Mouse (Mus musculus): Measurements from ENCODE around the gene Drd1. TPM values are rescaled to one million over a fixed set of nuclear protein-coding genes. Genes with fewer than 3 reads are reported as not detected.

Drd1 gene
- polyA plus RNA-seq, 1 experiment from 2014 or later, result not detected

DNA sequence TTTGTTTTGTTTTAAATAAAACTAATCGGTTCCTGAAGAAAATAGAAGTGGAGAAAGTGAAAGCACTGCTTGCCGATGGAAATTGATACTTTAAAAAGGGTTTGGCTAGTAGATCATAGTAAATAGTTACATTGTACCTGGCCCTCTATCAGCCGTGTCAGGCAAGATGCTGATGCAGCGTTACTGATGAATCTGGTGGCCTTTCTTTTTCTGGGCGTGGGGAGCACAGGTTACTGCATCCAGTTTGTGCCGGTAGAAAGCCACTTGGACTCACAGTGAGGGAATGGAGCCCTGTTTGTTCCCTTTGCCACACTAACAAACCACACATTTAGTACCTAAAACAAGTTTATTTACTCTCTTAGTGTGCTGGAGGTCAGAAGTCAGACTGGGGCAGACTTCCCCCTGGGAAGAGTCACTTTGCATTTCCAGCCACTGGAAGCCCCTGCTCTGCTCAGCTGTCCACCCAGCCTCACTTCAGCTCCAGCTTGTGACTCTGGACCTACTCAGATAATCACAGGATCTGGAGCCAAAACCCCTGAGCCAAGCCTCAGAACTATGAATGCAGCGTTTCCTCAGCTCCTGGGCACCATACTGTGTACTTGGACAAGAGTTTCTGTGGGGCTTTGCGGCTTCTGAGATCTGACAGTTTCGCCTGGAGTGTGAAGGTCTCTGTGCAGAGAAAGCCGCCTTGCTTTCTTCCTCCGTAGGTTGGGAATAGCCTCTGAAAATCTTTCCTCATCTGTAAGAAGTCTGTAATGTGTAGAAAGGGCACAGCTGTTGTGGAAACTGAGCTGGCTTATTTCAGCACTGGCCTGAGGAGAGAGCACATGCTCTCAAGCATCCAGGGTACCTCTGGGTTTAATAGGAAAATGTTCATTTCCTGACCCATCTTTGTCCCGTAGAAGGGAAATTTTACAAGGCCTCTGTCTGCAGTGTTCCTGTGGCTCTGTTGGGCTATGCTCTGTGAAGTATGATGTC, 24.6 kb upstream of the Drd1 start:
- H3K27ac ChIP-seq (ENCODE audit: low read depth, low read length), result no peak overlapping the region
- no peak for ATAC-seq (replicated peaks; ENCODE audit: insufficient number of reproducible peaks, low FRiP score, low TSS enrichment)
- no peaks in the 10 kb centered on the region for H3K27me3 ChIP-seq (ENCODE audit: control insufficient read depth, insufficient read depth, low read length)
- no peaks in the 10 kb centered on the region for H3K36me3 ChIP-seq (ENCODE audit: control insufficient read depth, insufficient read depth, low read length)
- no peaks in the 10 kb centered on the region for H3K9me3 ChIP-seq (replicated peaks; ENCODE audit: control insufficient read depth, low read length)
- H3K4me2 ChIP-seq, result no peak overlapping the region
- H3K4me1 ChIP-seq (ENCODE audit: control insufficient read depth, insufficient read depth, low read length), result peaks cover 25% of the 10 kb centered on the region
- no peak overlapping the region for H3K4me3 ChIP-seq (ENCODE audit: low read depth, low read length)
- no peak overlapping the region for H3K9ac ChIP-seq (ENCODE audit: low read depth, low read length)
- 71% methylated on average over 12 of the region's 12 CpGs for WGBS (ENCODE audit: insufficient replicate concordance)

- Histone ChIP-seq H3K9me3 (replicated peaks; ENCODE audit: control insufficient read depth, low read length) (no peaks in the 10 kb centered on the region), H3K4me1 (ENCODE audit: control insufficient read depth, insufficient read depth, low read length) (peaks cover 20% of the 10 kb centered on the region), H3K4me3 (ENCODE audit: low read depth, low read length) (no peak overlapping the region), H3K27me3 (ENCODE audit: control insufficient read depth, insufficient read depth, low read length) (no peaks in the 10 kb centered on the region), H3K4me2 (no peak overlapping the region), H3K9ac (ENCODE audit: low read depth, low read length) (no peak overlapping the region), H3K36me3 (ENCODE audit: control insufficient read depth, insufficient read depth, low read length) (no peaks in the 10 kb centered on the region), H3K27ac (ENCODE audit: low read depth, low read length) (no peak overlapping the region)
- 56% methylated on average over 11 of the region's 11 CpGs for WGBS (ENCODE audit: insufficient replicate concordance)
- ATAC-seq (replicated peaks; ENCODE audit: insufficient number of reproducible peaks, low FRiP score, low TSS enrichment), result no peak
These were observed 22.1 kb upstream of the Drd1 start for GRCm38 (mm10) chr13:54077470-54078174.

DNA sequence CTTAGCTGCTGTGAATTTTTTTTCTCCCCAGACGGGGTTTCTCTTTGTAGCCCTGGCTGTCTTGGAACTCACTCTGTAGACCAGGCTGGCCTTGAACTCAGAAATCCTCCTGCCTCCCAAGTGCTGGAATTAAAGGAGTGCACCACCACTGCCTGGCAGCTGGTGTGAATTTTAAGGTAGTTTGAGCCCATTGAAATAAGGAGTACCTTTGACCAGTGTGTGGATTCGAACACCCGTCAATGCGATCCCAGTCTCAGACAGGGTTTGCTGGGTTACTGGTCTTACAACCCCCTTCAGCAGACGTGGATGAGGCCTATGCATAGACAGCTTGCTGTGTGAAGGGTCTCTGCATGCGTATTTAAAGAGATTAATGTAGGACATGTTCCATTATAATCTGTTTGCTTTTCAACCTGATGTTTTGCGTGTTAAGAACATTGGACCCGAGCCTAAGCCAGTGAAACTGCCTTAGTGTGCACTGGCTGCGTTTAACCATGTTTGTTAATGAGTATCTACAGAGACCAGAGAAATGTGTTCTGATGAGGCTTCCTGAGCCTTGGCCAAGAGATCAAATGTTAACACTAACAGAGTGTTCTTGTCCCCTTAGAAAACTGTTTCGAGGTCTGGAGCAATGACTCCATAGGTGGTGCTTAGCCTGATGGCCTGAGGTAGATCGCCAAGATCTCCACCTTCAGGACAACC, 21.4 kb upstream of the Drd1 start:
- H3K4me1 ChIP-seq (ENCODE audit: control insufficient read depth, insufficient read depth, low read length), result peaks cover 20% of the 10 kb centered on the region
- H3K36me3 ChIP-seq (ENCODE audit: control insufficient read depth, insufficient read depth, low read length), result no peaks in the 10 kb centered on the region
- H3K4me2 ChIP-seq, result no peak overlapping the region
- H3K9ac ChIP-seq (ENCODE audit: low read depth, low read length), result no peak overlapping the region
- 86% methylated on average over 11 of the region's 11 CpGs for WGBS (ENCODE audit: insufficient replicate concordance)
- no peaks in the 10 kb centered on the region for H3K9me3 ChIP-seq (replicated peaks; ENCODE audit: control insufficient read depth, low read length)
- no peak overlapping the region for H3K27ac ChIP-seq (ENCODE audit: low read depth, low read length)
- no peak for ATAC-seq (replicated peaks; ENCODE audit: insufficient number of reproducible peaks, low FRiP score, low TSS enrichment)
- H3K27me3 ChIP-seq (ENCODE audit: control insufficient read depth, insufficient read depth, low read length), result no peaks in the 10 kb centered on the region
- no peak overlapping the region for H3K4me3 ChIP-seq (ENCODE audit: low read depth, low read length)

GRCm38 (mm10) chr13:54076051-54076450, 20.5 kb upstream of the Drd1 start:
- H3K4me3 ChIP-seq (ENCODE audit: low read depth, low read length), result no peak overlapping the region
- ATAC-seq (replicated peaks; ENCODE audit: insufficient number of reproducible peaks, low FRiP score, low TSS enrichment), result no peak
- H3K9ac ChIP-seq (ENCODE audit: low read depth, low read length), result no peak overlapping the region
- peaks cover 20% of the 10 kb centered on the region for H3K4me1 ChIP-seq (ENCODE audit: control insufficient read depth, insufficient read depth, low read length)
- H3K27ac ChIP-seq (ENCODE audit: low read depth, low read length), result no peak overlapping the region
- WGBS (ENCODE audit: insufficient replicate concordance), result 86% methylated on average over 6 of the region's 6 CpGs
- H3K9me3 ChIP-seq (replicated peaks; ENCODE audit: control insufficient read depth, low read length), result no peaks in the 10 kb centered on the region
- no peaks in the 10 kb centered on the region for H3K27me3 ChIP-seq (ENCODE audit: control insufficient read depth, insufficient read depth, low read length)
- H3K36me3 ChIP-seq (ENCODE audit: control insufficient read depth, insufficient read depth, low read length), result no peaks in the 10 kb centered on the region
- no peak overlapping the region for H3K4me2 ChIP-seq

DNA sequence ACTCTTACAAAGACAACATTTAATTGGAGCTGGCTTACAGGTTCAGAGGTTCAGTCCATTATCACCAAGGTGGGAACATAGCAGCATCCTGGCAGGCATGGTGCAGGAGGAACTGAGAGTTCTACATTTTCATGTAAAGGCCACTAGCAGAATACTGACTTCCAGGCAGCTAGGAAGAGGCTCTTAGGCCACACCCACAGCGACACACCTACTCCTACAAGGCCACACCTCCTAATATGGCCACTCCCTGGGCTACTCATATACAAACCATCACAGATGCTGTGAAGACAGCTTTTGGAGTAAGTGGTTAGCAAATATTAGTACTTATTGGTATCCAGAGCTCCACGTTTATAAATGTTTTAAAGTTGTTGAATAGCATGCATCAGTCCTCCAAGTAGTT, 19.9 kb upstream of the Drd1 start:
- no peaks in the 10 kb centered on the region for H3K36me3 ChIP-seq (ENCODE audit: control insufficient read depth, insufficient read depth, low read length)
- no peak for ATAC-seq (replicated peaks; ENCODE audit: insufficient number of reproducible peaks, low FRiP score, low TSS enrichment)
- H3K9ac ChIP-seq (ENCODE audit: low read depth, low read length), result no peak overlapping the region
- H3K4me3 ChIP-seq (ENCODE audit: low read depth, low read length), result no peak overlapping the region
- no peak overlapping the region for H3K27ac ChIP-seq (ENCODE audit: low read depth, low read length)
- H3K4me1 ChIP-seq (ENCODE audit: control insufficient read depth, insufficient read depth, low read length), result peaks cover 20% of the 10 kb centered on the region
- no peaks in the 10 kb centered on the region for H3K27me3 ChIP-seq (ENCODE audit: control insufficient read depth, insufficient read depth, low read length)
- H3K9me3 ChIP-seq (replicated peaks; ENCODE audit: control insufficient read depth, low read length), result no peaks in the 10 kb centered on the region
- 76% methylated on average over 2 of the region's 2 CpGs for WGBS (ENCODE audit: insufficient replicate concordance)
- H3K4me2 ChIP-seq, result no peak overlapping the region

DNA sequence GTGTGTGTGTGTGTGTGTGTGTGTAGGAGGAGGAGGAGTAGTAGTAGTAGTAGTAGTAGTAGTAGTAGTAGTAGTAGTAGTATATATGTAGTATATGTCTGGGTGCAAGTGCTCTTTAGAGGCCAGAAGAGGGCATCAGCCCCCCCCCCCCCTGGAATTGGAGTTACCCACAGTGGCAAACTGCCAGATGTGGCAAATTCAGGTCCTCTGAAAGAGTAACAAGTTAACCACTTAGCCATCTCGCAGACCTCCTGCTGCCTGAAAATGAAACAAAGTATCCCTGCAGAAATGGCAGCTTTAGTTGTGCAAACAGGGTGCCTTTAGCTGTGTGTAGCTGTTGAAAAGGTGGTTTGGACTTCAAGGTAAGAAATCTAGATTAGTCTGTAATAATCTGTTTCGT, 18.0 kb upstream of the Drd1 start:
- 79% methylated on average over 2 of the region's 2 CpGs for WGBS (ENCODE audit: insufficient replicate concordance)
- no peak overlapping the region for H3K9ac ChIP-seq (ENCODE audit: low read depth, low read length)
- H3K36me3 ChIP-seq (ENCODE audit: control insufficient read depth, insufficient read depth, low read length), result no peaks in the 10 kb centered on the region
- no peak overlapping the region for H3K4me3 ChIP-seq (ENCODE audit: low read depth, low read length)
- H3K27ac ChIP-seq (ENCODE audit: low read depth, low read length), result no peak overlapping the region
- peak overlapping the region; percentile 72; the same call in 1 of the 2 replicates for H3K4me2 ChIP-seq
- H3K4me1 ChIP-seq (ENCODE audit: control insufficient read depth, insufficient read depth, low read length), result peaks cover 17% of the 10 kb centered on the region
- H3K9me3 ChIP-seq (replicated peaks; ENCODE audit: control insufficient read depth, low read length), result no peaks in the 10 kb centered on the region
- no peaks in the 10 kb centered on the region for H3K27me3 ChIP-seq (ENCODE audit: control insufficient read depth, insufficient read depth, low read length)
- ATAC-seq (replicated peaks; ENCODE audit: insufficient number of reproducible peaks, low FRiP score, low TSS enrichment), result no peak

DNA sequence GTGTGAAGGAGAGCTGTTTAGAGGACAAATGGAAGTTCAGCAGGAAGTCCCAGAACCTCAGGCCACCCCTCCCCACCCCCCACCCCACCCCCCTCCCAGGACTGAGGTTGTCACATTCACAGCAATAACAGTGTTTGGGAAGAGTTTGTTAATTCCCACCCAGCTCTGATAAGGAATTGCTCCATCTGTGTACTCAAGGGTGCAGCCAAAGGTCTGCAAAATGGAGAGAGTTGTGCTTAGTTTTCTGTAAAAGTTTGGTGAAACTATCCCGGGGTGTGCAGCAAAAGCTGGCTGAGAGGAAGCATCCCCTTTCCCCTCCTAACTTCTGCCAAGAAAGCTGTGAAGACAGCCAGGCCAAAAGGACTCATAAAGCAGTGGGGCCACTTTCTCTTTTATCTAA, 17.6 kb upstream of the Drd1 start:
- H3K9me3 ChIP-seq (replicated peaks; ENCODE audit: control insufficient read depth, low read length), result no peaks in the 10 kb centered on the region
- peak overlapping the region; percentile 79 for H3K4me3 ChIP-seq (ENCODE audit: low read depth, low read length)
- 20% methylated on average over 1 of the region's 1 CpGs for WGBS (ENCODE audit: insufficient replicate concordance)
- peaks cover 17% of the 10 kb centered on the region for H3K4me1 ChIP-seq (ENCODE audit: control insufficient read depth, insufficient read depth, low read length)
- no peak overlapping the region; the same call in 1 of the 2 replicates for H3K9ac ChIP-seq (ENCODE audit: low read depth, low read length)
- H3K4me2 ChIP-seq, result peak overlapping the region; percentile 72
- H3K36me3 ChIP-seq (ENCODE audit: control insufficient read depth, insufficient read depth, low read length), result no peaks in the 10 kb centered on the region
- H3K27me3 ChIP-seq (ENCODE audit: control insufficient read depth, insufficient read depth, low read length), result no peaks in the 10 kb centered on the region
- H3K27ac ChIP-seq (ENCODE audit: low read depth, low read length), result 0 out of 2 replicates have a peak overlapping the region, but pooled peaks have one; percentile 25
- ATAC-seq (replicated peaks; ENCODE audit: insufficient number of reproducible peaks, low FRiP score, low TSS enrichment), result no peak

DNA sequence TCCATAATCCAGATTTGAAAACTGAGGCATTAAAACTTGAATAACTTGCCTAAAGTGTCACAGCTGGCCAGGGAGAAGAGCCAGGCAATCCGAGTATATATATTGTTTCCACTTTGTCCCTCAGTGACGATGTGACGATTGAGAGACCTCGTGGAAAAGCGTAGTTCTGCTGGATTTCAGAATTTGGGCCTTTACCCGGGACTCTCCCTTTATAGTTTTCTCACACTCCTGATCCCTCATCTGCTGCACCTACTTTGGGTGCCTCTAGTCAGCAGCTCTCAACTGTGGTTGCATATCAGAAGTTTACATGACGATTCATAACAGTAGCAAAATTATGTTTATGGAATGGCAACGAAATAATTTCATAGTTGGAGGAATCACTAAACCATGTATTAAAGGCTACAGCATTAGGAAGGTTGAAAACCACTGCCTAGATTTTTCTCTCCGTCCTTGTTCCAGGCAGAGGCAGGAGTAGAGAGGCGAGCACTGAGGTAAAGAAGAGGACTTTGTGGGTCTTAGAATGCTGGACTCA, 17.1 kb upstream of the Drd1 start:
- H3K4me3 ChIP-seq (ENCODE audit: low read depth, low read length), result peak overlapping the region; percentile 79
- no peak overlapping the region for H3K27ac ChIP-seq (ENCODE audit: low read depth, low read length)
- H3K9me3 ChIP-seq (replicated peaks; ENCODE audit: control insufficient read depth, low read length), result no peaks in the 10 kb centered on the region
- H3K27me3 ChIP-seq (ENCODE audit: control insufficient read depth, insufficient read depth, low read length), result no peaks in the 10 kb centered on the region
- H3K4me2 ChIP-seq, result peak overlapping the region; percentile 72
- WGBS (ENCODE audit: insufficient replicate concordance), result 32% methylated on average over 10 of the region's 10 CpGs
- no peaks in the 10 kb centered on the region for H3K36me3 ChIP-seq (ENCODE audit: control insufficient read depth, insufficient read depth, low read length)
- H3K4me1 ChIP-seq (ENCODE audit: control insufficient read depth, insufficient read depth, low read length), result peaks cover 12% of the 10 kb centered on the region
- peak overlapping the region; percentile 95 for H3K9ac ChIP-seq (ENCODE audit: low read depth, low read length)
- ATAC-seq (replicated peaks; ENCODE audit: insufficient number of reproducible peaks, low FRiP score, low TSS enrichment), result no peak

All from heart, embryonic 11.5 days (tissue).